Mouse (Mus musculus): ENCODE data around the gene Clpb.

Gene Clpb

DNA sequence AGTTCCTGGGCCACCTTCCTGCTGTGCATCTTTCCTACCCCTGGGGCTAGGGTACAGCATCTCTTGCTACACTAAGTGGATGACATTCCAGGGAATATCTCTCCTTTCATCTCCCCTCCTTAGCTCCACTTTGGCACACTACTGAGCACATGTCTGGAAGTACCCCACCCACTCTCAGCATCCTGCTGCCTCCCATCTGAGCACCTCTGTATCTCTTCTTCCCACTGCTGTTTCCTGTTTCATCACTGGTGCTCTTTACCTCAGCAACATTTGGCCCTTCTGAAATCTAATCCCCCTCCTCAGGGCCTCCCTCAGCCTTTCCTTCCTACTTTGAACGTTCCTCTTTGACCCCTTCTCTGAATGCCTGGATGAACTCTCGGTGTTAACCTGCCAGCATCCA, 63.5 kb downstream of the Clpb start:
- DNase-seq (ENCODE audit: low spot score), result no peak

GRCm38 (mm10) chr7:101732096-101732495, 68.7 kb downstream of the Clpb start:
- DNase-seq (ENCODE audit: low spot score), result no peak

GRCm38 (mm10) chr7:101733042-101733441, 69.6 kb downstream of the Clpb start:
- no peak for DNase-seq (ENCODE audit: low spot score)

GRCm38 (mm10) chr7:101735297-101735696, 71.9 kb downstream of the Clpb start:
- no peak for DNase-seq (ENCODE audit: low spot score)

GRCm38 (mm10) chr7:101737735-101738134, 74.3 kb downstream of the Clpb start:
- DNase-seq (ENCODE audit: low spot score), result no peak

DNA sequence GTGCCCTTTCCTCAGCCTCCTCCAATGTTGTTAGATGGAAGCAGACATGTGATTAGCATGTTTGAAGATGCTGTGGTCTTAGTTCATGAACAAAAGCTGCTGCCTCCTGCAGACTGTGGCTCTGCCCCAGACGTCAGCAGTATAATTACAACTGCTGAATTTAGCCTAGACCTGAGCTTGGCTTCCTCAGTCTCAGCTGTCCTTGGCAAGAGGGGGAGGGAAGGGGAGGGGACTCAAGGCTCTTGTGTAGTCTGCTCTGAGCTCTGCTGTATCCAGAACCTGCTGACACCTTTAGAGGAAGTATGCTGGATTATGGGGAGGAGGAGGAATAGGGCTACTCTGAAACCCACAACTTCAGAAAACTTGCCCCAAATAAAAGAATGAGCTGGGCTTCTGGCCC, 76.2 kb downstream of the Clpb start:
- no peak for DNase-seq (ENCODE audit: low spot score)

DNA sequence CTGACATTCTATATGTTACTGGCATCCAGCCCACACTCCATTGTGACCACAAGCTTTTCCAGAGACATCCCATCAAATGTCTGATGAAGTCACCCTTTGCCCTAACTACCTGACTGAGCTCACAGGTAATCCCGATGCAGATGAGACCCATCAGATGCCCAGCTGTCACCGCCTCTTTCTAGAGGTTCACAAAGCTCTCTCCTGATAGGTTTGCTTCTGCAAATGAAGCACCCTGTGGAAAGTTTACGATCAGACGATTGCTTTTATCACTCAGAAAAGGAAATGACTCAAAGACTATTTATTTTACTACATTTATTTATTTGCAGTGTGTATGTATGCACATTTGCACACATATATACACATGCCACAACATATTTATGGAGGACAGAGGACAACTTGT, 80.1 kb downstream of the Clpb start:
- DNase-seq (ENCODE audit: low spot score), result no peak

GRCm38 (mm10) chr7:101746559-101747334, 83.3 kb downstream of the Clpb start:
- DNase-seq (ENCODE audit: low spot score), result no peak

GRCm38 (mm10) chr7:101750268-101750667, 86.8 kb downstream of the Clpb start:
- DNase-seq (ENCODE audit: low spot score), result no peak

- no peak for DNase-seq (ENCODE audit: low spot score)
These were observed 88.9 kb downstream of the Clpb start for GRCm38 (mm10) chr7:101752346-101752745.

GRCm38 (mm10) chr7:101753492-101753891, 90.1 kb downstream of the Clpb start:
- DNase-seq (ENCODE audit: low spot score), result no peak

- no peak for DNase-seq (ENCODE audit: low spot score)
These were observed 91.0 kb downstream of the Clpb start for GRCm38 (mm10) chr7:101754416-101754815.

DNA sequence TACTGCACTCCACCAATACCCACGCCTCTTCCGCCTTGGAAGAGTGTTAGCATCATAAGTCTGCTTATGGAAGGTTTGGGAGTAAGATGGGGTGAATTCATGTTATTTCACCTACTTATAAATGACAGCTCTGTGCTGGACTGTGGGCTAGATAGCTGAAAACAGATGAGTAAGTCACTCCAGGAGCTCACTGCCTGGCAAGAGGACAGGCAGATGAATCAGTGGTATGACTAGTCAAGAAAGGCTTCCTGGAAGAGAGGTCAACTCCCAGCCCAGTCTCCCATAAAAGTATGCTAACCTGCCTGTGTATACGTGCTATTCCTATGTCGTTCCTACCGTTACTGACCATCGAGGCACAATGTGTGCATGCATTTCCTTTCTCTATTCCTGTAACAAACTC, 91.9 kb downstream of the Clpb start:
- DNase-seq (ENCODE audit: low spot score), result no peak

DNA sequence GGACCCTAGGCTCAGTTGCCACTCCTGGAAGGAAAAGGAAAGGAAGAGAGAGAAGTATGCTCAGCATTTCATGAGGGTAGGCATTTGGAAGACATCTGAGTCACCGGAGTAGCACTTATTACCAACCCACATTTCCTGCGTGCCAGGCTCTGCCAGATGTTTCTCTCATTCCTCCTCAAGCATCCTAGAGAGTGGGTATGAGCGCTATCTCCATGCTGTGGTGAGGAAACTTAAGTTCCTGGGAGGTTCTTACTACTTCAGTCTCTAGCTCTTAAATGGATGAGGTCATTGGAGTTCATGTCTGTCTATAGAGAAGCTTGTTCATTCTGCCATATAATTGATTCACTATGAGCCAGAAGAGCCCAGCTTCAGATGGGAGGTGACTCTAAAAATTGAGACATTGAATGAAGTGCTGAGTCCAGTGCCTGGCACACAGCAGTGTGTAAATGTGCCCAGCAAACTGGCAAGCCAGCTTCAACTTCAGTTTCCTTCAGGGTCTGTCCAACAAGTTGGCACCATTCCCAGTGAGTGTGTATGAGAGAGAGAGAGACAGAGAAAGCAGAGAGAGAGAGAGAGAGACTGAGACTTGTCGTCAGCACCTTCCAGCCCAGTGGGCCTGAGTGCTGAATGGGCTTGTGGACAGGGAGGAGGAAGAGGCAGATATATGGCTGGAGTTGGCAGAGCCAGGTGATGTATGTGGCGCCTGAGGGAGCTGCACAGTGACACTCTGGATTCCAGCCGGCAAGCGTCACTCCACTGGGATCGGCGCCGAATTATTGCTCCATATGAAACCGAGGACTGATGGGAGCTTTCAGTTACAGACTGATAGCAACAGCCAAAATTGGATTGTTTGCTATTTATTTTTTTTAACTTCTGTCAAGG, 98.7 kb downstream of the Clpb start:
- no peak for DNase-seq (ENCODE audit: low spot score)

DNA sequence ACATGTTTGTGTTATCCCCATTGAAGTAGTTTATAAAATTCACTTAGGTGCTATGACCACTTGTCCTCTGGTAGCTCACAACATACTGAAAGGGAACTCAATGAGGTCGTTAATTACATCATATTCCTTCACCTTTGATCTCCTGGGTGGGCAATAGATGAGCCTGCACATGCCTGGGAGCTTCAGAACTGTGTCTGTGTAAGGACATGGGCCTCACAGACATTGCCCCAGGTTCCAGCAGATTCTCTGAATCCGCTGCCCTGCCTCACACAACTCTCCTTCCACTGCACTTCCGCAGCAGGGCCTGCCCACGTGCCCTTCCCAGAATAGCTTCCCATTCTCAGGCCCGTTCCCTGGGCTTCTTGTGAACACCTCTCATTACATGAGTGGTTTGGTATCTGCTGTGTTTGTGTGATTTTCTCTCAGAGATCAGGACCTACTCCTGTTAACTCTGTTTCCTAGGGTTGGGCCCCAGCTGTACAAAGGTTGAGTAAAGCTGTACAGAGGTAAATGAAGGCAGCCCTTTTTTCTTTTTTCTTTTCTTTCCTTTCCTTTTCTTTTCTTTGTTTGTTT, 104.0 kb downstream of the Clpb start:
- no peak for DNase-seq (ENCODE audit: low spot score)

- peak; percentile 32 for DNase-seq (ENCODE audit: low spot score)
These were observed 106.6 kb downstream of the Clpb start for GRCm38 (mm10) chr7:101770051-101770450.

- no peak for DNase-seq (ENCODE audit: low spot score)
These were observed 108.2 kb downstream of the Clpb start for GRCm38 (mm10) chr7:101771604-101772003.

DNA sequence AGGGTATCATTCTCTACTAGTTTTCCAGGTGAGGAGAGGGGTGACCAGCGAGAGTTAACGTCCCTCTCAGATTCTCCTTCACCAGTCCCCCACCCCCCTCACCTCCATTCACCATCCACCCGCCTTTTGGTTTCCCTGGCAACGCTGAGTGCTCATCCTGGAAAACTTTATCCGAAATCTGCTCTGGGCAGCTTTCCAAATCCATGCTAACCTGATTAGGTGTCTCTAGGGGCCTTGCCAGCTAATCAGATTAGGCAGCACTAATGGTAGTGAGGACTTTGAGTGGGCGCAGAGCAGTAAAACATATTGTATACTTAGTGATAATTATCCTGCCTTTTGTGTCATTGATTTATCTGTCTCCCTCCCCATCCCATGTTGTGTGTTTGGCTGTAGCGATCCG, 109.3 kb downstream of the Clpb start:
- peak; percentile 46 for DNase-seq (ENCODE audit: low spot score)

DNA sequence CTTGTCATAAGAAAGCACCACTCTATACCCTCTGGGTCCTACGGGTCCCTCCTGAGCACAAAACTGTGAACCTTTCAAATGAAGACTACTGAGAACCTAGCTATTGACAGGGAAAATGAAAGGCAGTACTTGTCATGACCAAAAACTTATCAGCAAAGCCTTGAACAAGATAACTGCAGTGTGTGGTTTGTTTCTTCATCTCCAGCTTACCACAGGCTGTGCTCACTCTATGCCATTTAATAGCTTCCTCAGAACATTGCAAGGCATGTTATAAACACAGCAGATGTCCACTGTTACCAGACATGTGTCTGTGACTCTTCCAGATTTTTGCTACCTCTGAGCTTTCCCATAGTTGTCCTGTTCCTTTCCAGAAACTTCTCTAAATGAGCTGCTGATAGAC, 113.6 kb downstream of the Clpb start:
- no peak for DNase-seq (ENCODE audit: low spot score)

- DNase-seq (ENCODE audit: low spot score), result no peak
These were observed 154.5 kb downstream of the Clpb start, which contains the start of gene Phox2a for GRCm38 (mm10) chr7:101817861-101818401. Gene Phox2a (plus strand): TSS chr7:101818313.

DNA sequence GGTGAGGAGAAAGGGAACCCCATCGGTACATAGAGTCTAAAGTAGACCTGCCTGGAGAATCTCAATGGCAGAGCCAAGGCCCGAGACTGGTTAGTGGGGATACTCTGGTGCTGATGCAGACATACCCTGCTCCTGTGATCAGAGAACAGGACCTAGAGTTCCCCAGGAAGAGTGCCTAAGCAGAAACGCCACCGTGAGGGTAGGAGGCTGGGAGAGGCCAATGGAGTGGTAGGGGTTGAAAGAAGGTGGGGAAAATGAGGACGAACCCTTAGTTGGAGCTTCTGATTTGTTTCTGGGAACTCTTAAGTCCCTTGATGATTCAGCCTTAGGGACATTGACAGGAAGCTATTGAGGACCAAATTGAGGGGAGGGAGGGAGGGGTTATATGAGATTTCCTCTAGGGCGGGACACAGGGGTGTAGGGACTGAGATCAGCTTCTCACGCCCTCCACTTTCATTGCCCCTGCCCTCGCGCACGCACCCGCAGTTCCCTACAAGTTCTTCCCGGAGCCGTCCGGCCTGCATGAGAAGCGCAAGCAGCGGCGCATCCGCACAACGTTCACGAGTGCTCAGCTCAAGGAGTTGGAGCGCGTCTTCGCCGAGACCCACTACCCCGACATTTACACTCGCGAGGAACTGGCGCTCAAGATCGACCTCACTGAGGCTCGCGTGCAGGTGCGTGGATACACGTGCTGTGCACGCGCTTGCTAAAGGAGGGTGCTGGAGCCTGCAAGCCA, 157.0 kb downstream of the Clpb start:
- no peak for DNase-seq (ENCODE audit: low spot score)
